Mouse (Mus musculus) erythroid progenitor cell, adult 5-6 weeks (primary cell): ENCODE results near the gene Prkca. TPM values are rescaled to one million over a fixed set of nuclear protein-coding genes. Genes with fewer than 3 reads are reported as not detected.

Experiments
- ATAC-seq: replicated peaks from 2 replicates; pipeline ENCODE4 v1.8.0; 2016; ENCODE audit warnings: moderate number of reproducible peaks, mild to moderate bottlenecking, moderate TSS enrichment, inconsistent platforms; ENCODE audit not compliant: poor library complexity, low FRiP score, severe bottlenecking
- total RNA-seq, 2 experiments: library from RNA; stranded (forward) in 1 of 2; stranded (reverse) in 1 of 2; fragments of 150-400 nt in 1 of 2; fragments of 186-747, 209-891 nt in 1 of 2; gene quantifications; 2 replicates each; pipeline versions ENCODE4 v1.2.3 to v1.2.4; 2015 to 2017; ENCODE audit warnings: low replicate concordance in 2 of 2

Prkca gene
- total RNA-seq, 2 experiments from 2014 or later: 0.30 to 14.3 TPM

DNA sequence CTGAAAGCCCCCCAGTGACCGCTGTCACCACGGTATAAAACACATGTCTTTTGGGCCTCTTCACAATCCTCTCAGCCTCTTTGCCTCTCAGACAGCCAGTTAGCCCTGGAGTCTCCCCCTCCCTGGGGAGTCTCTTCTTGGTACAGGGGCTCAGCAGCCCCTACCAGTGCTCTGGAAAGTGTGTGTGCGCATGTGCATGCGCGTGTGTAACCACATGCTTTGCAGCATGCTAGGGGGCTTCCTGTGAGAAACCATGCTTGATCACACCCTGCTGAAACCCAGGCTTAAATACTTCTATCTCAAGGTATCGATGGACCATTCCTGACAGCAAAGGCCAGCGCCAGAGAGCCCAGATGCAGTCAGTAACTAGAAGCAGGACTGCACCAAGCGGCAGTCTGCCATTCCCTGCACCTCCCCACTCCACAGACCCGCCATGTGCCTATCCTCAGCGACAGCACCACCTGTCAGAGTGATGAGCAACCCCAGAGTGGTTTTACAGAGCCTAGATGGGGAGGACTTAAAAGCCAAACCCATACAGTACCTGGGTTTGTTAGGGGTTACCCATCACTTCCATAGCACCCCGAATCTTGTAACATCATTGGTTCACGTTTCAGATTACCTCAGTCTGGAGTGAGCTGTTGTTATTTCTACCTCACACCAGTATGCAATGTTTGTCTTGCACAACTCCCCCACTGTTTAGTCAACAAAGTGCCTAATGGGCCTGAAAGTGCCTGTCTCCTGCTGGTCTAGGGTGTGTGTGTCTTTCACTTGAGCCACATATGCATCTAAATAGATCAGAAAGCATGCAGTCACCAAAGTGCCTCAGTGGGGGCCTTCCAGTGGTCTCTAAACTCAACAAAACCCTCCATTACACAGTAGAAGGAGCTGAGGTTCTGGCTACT lies 75.1 kb downstream of the Prkca start:
- ATAC-seq: no peak

DNA sequence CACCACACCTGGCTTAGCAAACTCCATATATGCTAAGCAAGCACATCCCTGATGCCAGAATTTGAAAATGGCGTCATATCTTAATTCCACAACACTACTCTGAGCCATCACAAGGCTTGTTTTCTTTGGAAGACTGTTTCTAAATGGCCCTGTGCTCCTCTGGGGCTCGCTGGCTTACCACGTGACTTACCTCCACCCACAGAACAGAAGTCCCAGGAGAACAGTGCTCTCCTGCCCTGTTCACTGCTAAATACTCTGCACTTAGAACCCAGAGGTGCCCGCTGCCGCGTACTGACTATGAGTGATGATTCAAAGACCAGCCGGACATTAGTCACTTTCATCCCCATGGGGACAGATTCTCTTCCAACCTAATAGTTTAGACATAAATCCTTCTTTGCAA lies 75.9 kb downstream of the Prkca start:
- ATAC-seq: no peak

DNA sequence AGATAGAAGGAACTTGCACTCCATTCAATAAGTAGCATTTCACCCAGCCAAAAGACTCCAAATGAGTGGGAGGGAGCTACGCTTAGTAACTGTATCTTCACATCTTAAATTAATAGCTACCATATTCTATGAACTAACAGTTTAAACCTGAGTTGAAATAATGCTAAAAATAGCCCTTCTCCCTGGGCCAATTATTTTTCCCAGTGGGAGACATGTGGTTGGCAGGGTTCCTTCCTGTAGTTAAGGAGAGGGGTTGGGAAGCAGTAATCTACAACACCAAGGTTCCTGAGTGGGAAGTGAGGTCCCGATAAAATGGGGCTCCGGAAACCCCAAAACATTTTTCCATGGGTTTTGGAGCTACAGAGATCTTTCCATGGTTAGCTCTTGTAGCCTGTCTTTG lies 76.7 kb downstream of the Prkca start:
- ATAC-seq: no peak

DNA sequence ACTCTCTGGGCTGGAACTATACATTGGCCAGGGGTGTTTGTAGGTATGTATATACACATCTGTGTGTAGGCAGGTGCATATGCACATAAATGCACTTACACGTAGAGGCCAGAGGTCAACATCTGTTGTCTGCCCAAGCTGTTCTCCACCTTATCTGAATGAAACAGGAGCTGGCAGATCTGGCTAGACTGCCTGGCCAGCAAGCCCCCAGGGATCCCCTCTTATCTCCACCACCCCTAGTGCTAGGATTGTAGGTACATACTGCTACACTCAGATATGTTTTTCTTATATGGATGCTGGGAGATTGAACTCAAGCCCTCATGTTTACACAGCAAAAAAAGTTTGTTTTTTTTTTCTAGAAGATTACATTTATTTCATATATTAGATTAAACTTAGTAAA lies 79.9 kb downstream of the Prkca start:
- ATAC-seq: no peak

DNA sequence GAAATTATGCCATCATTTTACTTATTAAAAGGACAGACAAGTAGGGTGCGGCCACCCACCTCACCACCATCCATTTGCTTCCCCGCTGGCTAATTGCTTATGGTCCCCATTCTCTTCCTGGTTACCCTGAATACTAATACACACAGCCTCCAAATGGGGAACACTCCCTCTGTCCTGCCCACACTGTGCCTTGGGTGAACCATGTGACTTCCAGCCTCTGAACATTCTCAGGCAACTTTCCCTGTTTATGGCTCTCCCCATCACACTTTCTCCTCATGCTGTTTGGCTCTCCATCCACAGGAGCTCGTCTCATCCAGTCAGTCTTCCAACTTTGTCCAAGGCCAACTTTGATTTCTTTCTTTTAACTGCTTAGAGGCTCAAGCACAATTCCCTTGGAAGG lies 80.3 kb downstream of the Prkca start:
- no peak for ATAC-seq

DNA sequence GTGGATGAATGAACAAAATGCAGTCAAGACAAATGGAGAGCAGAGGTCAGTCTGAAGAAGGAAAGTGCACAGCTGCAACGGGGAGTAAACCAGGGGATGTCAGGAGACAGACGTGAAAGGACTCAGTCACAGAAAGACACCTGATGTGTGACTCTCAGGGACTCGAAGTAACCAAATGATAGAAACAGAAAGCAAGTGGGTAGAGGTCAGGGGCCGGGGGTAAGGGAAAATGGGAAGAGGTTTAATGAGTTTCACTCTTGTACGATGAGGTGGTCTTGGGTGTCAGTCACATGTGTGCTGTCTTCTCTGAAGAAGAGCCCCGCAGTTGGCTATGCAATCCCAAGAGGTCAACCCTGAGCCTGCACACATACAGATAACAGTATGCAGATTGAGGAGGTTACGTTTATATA lies 82.0 kb downstream of the Prkca start:
- ATAC-seq: no peak

DNA sequence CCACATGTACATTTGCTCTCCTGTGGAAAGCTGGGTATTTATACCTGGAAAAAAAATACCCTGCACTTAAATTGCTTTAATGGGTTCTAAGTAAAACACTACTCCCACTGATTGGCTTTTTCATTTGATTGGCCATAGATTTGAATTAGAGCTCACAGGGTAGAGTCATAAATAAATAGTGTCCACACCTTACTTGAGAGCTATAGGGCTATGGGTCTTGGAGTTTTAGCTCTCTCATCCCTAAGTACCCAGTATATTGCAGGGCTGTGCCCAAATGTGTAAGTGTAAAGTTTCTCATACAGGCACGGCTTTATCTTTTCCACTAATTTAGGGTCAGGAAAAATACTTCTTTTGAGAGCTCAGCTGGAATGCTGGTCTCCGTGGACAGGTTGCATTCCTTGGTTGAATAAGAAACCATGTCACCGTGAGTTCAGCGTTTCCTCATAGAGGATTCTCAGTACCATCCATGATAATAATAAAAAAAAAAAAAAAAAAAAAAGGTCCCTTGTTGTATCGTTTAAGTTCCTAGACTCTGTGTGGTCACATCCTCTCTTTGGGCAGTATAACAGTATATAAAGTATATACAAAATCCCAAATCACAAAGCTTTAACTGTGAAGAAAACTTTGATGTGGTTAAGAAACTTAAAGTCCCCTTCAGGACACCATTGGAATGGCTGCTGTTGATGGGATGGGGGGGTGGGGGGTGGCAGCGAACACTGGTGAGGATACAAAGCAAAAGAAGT lies 82.8 kb downstream of the Prkca start:
- no peak for ATAC-seq

DNA sequence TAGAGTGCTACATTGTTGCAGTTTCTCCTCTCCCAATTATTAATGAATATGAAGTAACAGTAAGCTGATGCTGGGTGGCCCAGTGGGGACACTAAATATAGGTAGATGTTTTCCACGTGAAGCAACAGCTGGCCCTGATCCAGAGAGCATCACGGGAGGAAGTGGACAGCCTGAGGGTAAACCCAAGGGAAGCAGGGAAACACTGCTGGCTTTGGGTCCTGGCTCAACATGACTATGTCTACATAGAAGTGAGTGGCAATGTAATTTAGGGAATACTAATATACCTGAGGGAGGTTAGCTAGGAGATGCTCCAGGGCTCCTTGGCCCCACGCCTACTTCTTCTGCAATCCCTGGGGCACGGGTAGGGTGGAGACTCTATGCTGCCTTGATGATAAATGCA lies 84.3 kb downstream of the Prkca start:
- ATAC-seq: no peak

DNA sequence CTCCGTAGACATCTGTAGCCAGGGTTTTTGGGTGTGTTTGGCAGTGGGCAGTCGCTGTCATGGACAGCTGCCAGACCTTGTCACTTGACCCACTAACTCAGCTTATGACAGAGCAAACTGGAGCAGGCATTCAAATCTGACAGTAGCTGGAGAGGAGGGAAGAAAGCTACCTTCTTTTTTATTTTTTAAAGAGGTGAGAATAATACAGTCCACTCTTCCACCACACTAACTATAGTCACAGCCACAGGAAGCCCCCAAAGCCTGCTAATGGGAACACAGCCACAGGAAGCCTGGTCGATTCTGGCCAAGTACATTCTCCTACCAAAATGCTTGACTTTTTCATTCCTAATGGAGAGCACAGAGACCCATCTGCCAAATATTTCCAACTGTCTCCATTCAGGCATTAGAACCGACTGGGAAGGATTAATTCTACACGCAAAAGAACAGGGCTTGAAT lies 84.9 kb downstream of the Prkca start:
- no peak for ATAC-seq

DNA sequence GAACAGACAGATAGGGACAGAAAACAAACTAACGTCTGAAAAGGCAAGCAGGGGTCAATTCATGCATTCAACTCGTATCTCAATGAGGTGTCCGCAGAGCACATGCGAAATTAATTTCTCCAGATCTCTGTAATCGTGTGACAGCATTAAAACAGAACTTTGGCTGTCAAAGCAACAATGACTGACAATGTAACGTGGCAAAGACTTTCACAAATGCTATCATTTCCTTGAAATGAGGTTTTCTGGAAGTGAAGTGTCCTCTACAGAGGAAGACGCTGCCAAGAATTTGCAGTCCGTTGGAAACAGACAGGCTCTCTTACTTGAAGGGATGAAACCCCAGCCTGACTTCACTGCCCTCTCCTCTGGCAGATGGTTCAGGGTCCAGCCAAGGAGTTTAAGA lies 85.8 kb downstream of the Prkca start:
- ATAC-seq: no peak

DNA sequence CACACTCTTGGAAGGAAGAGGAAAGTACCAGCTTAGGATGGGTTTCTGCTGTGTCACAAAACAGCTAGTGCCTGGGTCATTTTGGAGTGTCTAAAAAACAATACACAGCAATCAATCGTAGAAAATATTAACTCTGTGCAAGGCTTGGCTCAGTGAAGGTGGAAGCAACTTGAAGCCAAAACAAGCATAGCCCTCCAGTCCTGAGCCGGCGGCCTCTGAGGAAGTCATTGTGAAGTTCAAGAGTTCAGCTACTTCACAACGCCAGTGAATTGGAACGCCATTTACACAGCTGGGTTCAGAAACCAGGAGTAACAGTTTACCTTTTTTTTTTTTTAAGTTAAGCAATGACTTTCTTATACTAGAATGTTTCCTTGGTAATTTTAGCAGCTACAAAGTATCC lies 89.0 kb downstream of the Prkca start:
- ATAC-seq: no peak

DNA sequence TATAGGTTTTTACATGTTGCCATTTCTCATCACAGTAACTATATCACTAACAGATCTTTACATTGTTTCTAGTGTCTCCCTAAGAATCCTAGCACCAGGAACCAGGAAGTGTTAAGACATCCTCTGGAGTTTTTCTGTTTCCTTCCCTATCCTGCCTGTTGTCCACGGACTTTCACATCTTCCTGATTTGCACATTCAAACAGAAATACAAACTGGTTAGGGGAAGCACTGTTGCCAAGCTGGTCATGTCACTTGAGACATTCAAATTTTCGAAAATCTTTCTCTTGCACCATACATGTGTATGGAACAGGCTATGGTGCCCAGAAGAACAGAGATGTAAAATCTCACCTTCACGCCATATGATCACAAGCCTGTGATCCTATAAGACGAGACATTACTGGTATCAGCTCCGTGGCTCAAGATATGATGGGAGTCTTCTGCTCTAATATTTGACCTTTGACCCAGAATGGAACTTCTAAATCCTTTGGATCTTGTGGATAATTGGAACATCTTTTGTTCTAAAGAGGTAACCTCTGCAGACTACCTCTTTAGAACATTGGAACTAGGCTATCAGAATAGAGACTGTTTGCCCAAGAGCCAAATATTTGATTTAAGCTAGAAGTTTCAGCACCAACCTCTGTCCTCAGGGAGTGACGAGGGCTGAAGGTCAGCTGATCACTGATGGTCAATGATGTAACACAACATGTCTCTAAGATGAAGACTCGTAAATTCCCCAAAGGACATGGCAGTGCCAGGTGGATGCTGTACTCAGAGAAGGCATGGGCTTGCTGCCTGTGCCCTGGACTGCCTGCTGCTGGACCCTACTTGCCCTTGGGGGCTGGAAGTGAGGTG lies 91.6 kb downstream of the Prkca start:
- ATAC-seq: no peak

DNA sequence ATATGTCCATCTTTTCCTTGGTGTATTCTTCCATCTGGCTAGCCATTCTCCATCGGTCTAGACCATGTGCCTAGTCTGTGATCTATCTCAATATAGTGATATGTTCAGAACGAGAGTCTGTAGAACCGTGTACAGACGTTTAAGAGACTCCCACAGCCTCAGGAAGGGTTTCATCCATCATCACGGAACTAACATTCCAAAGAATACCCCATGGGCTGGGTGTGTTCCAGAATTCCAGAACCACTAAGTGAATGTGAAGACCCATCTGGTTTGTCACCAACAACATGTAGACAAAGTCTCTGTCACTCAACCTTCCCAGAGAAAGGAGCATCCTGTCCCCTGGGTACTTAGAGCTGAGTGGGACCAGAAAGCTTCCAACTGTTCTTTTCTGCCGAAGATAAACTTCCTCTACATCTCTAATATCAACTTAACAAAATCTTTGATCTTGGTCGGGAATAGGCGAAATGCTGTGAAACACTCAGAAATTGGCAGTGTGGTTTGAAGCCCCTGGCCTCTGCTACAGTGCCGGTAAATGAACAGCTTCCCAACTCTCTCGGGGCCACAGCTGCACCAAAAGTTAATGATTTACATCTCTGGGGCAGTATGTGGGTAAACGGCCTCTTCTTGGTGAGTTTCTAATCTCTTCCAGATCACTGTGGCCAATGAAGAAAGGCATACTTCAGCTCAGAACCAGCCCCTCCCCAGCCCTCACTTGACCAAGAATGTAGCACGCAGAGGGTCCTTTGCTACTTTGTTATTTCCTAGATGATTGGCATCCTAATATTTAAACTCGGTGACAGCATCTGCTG lies 92.7 kb downstream of the Prkca start:
- ATAC-seq: no peak

DNA sequence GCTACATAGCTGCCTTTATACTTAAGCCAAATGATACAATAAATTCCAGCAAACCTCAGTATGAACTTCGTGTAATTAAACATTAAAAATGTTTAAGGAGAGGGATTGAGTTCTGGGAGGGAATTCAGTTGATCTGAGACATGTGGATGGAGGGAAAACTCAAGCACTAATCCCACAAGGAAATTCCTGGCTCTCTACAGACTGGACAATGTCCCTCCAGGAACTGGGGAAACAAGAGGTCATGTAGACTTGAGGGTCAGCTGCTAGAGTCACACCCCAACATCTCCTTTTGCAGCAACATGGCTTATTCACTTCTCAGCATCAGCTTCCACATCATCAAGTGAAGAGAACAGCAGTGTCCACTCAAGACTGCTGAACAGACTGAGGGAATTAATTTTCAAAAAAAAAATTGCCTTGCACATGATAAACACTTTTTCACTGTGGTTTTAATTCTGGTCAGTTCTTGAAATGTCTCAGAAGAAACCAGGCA lies 93.5 kb downstream of the Prkca start:
- no peak for ATAC-seq

DNA sequence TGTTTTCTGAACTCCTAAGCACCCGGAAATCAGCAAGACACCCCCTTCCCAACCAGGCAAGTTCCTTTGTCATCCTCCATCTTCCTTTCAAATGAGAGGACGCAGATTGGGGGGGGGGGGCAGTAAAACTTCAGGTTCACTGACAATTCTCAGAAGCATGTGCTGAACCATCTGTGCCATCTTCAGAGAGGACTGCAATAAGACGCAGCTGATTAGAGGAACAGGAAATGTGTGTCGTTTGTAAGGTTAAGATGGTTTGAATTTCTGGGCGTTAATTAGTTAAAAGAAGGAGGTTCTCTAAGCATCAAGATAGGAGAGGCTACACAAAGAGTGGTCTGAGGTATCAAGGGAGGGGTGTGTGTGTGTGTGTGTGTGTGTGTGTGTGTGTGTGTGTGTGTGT lies 94.2 kb downstream of the Prkca start:
- ATAC-seq: no peak

DNA sequence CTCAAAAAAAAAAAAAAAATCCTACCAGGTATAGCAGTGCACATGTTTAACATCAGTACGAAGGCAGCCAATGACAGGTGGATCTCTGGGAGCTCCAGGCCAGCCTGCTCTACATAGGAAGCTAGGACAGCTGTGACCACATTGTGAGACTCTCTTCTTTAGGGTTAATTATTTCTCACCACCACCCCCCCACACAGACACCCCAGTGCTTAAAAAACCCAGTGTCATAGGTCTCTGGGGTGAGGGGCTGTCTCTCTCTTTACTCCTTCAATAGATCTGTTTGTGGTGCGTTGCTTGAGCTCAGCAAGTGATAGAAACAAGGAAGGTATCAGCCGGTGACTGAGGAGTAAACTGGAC lies 94.7 kb downstream of the Prkca start:
- ATAC-seq: no peak

DNA sequence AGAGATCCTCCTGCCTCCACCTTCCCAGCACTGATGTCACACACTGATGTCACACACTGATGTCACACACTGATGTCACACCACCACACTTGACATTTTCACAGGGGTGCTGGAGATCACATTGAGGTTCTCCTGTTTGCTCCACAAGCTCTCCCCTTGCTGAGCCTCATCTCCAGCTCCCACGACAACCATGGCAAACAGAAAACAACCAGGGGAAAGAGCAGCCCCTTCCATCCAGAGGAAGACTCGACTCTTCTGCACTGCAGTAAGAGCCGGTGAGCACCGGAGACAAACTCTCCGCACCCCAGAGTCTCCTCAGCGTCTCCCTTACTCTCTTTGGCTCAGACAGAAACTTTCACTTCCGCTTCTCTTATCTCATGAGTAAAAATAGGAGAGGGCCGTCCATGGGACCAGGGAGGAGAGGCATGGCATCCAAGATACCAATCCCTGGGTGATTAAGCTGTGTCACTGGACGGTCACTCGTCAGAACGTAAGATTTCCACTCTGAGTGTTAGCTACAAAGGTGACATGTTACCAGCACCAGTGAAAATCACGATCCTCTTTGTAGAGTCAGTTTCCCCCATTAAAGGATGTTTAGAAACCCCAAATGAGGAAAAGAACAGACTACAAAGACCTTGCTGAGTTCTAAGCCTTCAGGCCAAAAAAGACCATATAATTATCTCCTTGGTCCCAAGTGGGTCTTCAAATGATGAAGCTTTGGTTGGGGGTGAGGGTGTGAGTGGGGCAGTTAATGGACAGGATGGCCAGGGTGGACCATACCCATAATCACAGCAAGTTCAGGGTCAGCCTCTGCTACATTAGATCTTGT lies 95.3 kb downstream of the Prkca start:
- no peak for ATAC-seq

DNA sequence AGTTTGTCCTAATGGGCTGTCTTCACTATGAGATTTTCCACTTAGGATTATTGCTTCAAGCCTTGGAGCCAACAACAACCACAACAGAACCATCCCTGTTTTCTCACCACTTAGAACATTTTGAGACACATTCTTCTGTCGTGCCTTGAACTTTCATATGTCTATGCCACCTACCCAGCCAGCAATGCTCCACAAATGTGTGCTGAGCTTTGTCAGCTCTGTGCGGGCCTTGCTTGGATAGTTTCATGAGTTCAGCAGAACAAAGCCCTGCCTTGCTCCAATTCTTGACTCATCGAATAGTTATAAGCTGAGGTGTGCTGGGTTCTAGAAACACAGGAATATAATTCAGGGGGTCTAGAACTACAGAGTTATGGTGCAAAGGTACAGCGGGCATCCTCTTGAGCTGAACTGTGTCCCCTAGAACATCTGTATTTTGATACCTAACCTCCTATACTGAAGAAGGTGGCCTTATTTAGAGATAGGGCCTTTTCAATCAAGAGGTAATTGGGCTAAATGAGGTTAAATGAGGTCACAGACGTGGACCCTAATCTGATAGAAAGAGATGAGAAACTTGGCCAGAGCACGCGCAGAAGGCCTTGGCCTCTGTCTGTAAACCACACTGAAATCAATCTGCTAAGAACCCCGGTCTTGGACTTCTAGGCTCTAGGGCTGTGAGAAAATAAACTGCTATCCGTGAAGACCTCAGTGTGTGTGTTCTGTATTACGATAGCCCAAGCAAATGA lies 96.4 kb downstream of the Prkca start:
- ATAC-seq: no peak
